In genomic region chr11:49744981-49745380, GRCm38 (mm10) we compare ENCODE assay signal across 16 mouse cellular contexts.
"Had no signal": no experiment of that assay in that cellular context is flagged by ENCODE, and none has a peak within 500 bp of the region (broad histone marks: within the 10 kb centered on the region; RNA-seq: fewer than 3 reads in every experiment).

No protein-coding gene starts in this region.

- ATAC-seq: liver, embryonic 12.5 days; liver, postnatal 0 days; lung, postnatal 0 days; midbrain, embryonic 13.5 days; midbrain, embryonic 15.5 days; midbrain, embryonic 16.5 days had no signal

- DNase-seq: liver; liver, embryonic 13.5 days; liver, postnatal 0 days; lung, adult 18-20 months; lung, adult 2 months; lung, embryonic 14.5 days; lung, postnatal 10 days; lung, postnatal 14 days; lung, postnatal 36 days; lung, postnatal 4 days; midbrain, embryonic 14.5 days had no signal
